Mouse (Mus musculus) stomach, embryonic 14.5 days (tissue): ENCODE results near the gene Ak8. TPM values are rescaled to one million over a fixed set of nuclear protein-coding genes. Genes with fewer than 3 reads are reported as not detected.

Source experiments
- ATAC-seq: fragments of 200-750 bp; cut with Nextera tagmentation; 2 replicates; pipeline ENCODE4 v1.8.0; 2017; ENCODE audit warnings: low read depth, moderate TSS enrichment; ENCODE audit not compliant: insufficient number of reproducible peaks, insufficient read depth, low FRiP score
- H3K27ac ChIP-seq: fragments of 300-500 bp; sonication (generic); 2 replicates; pipeline ENCODE4 v1.5.1; 2014; ENCODE audit warnings: mild to moderate bottlenecking, low read length, moderate library complexity, mixed read lengths
- H3K27me3 ChIP-seq: fragments of 300-500 bp; sonication (generic); 2 replicates; pipeline ENCODE4 v1.6.1; 2014; ENCODE audit warnings: low read length, control low read depth, mixed read lengths; ENCODE audit not compliant: control insufficient read depth, insufficient read depth
- H3K36me3 ChIP-seq: fragments of 300-500 bp; sonication (generic); 2 replicates; pipeline ENCODE4 v1.6.1; 2014; ENCODE audit warnings: mild to moderate bottlenecking, control low read depth, low read length, moderate library complexity, mixed read lengths; ENCODE audit not compliant: control insufficient read depth, insufficient read depth
- H3K4me1 ChIP-seq: fragments of 300-500 bp; sonication (generic); 2 replicates; pipeline ENCODE4 v1.6.1; 2014; ENCODE audit warnings: low read length, control low read depth, mixed read lengths; ENCODE audit not compliant: control insufficient read depth, insufficient read depth
- H3K4me2 ChIP-seq: fragments of 300-500 bp; sonication (generic); replicated peaks from 2 replicates; pipeline ENCODE4 v1.6.1; 2014; ENCODE audit warnings: low read depth, low read length, control low read depth
- H3K4me3 ChIP-seq: fragments of 300-500 bp; sonication (generic); 2 replicates; pipeline ENCODE4 v1.5.1; 2014; ENCODE audit warnings: low read depth, low read length, control low read depth
- H3K9ac ChIP-seq: fragments of 300-500 bp; sonication (generic); replicated peaks from 2 replicates; pipeline ENCODE4 v1.6.1; 2014; ENCODE audit warnings: low read depth, mild to moderate bottlenecking, control low read depth, low read length, moderate library complexity, mixed read lengths
- H3K9me3 ChIP-seq: fragments of 300-500 bp; sonication (generic); 2 replicates; pipeline ENCODE4 v1.6.1; 2016; ENCODE audit warnings: low read depth, low read length, control low read depth; ENCODE audit not compliant: control insufficient read depth
- WGBS: fragments of 180-500 bp; shearing (Covaris S2); extraction: QIAGEN DNeasy Blood & Tissue Kit; methylation state at CpG from one replicate; pipeline ENCODE4 v1.1.7; 2014; 5-methylcytosine and 5-hydroxymethylcytosine counted together
- polyA plus RNA-seq: library from polyadenylated mRNA; unstranded; fragments of >200 nt; fragmentation: Nextera tagmentation; extraction: Ambion mirVana; gene quantifications from 2 replicates; pipeline ENCODE4 v1.2.1, GENCODE M21; 2014

The Ak8 gene
- polyA plus RNA-seq, 1 experiment from 2014 or later: 0.42 TPM

GRCm38 (mm10) chr2:28767041-28767440 is 67.1 kb downstream of the Ak8 start:
- Histone ChIP-seq H3K36me3 (no peaks in the 10 kb centered on the region), H3K9ac (no peak overlapping the region), H3K4me1 (no peaks in the 10 kb centered on the region), H3K4me2 (no peak overlapping the region), H3K27me3 (no peaks in the 10 kb centered on the region), H3K4me3 (no peak overlapping the region), H3K9me3 (no peaks in the 10 kb centered on the region), H3K27ac (no peak overlapping the region)
- 75% methylated on average over 2 of the region's 2 CpGs for WGBS
- ATAC-seq: no peak

- Histone ChIP-seq H3K4me2 (peak overlapping the region; percentile 21; the same call in 1 of the 2 replicates), H3K9me3 (no peaks in the 10 kb centered on the region), H3K4me3 (no peak overlapping the region), H3K9ac (no peak overlapping the region), H3K27ac (peak overlapping the region; percentile 2; the same call in 1 of the 2 replicates), H3K4me1 (no peaks in the 10 kb centered on the region), H3K36me3 (no peaks in the 10 kb centered on the region), H3K27me3 (no peaks in the 10 kb centered on the region)
- 32% methylated on average over 5 of the region's 5 CpGs for whole genome bisulfite sequencing
- ATAC-seq: no peak
These were observed 70.7 kb downstream of the Ak8 start for GRCm38 (mm10) chr2:28770697-28771096.

- H3K27me3 ChIP-seq: no peaks in the 10 kb centered on the region
- no peak overlapping the region for H3K9ac ChIP-seq
- no peak overlapping the region for H3K27ac ChIP-seq
- no peaks in the 10 kb centered on the region for H3K4me1 ChIP-seq
- H3K9me3 ChIP-seq: no peaks in the 10 kb centered on the region
- no peaks in the 10 kb centered on the region for H3K36me3 ChIP-seq
- 51% methylated on average over 8 of the region's 8 CpGs for WGBS
- ATAC-seq: no peak
- no peak overlapping the region for H3K4me3 ChIP-seq
- H3K4me2 ChIP-seq: no peak overlapping the region
These were observed 74.1 kb downstream of the Ak8 start for GRCm38 (mm10) chr2:28774073-28774472.

- Histone ChIP-seq H3K27me3 (no peaks in the 10 kb centered on the region), H3K4me2 (no peak overlapping the region), H3K4me3 (no peak overlapping the region), H3K4me1 (no peaks in the 10 kb centered on the region), H3K9ac (no peak overlapping the region), H3K9me3 (no peaks in the 10 kb centered on the region), H3K27ac (no peak overlapping the region), H3K36me3 (no peaks in the 10 kb centered on the region)
- 67% methylated on average over 2 of the region's 2 CpGs for WGBS
- ATAC-seq: no peak
These were observed 76.8 kb downstream of the Ak8 start for GRCm38 (mm10) chr2:28776728-28777127.

GRCm38 (mm10) chr2:28780001-28780782 is 80.2 kb downstream of the Ak8 start:
- 63% methylated on average over 16 of the region's 16 CpGs for WGBS

GRCm38 (mm10) chr2:28781310-28781709 is 81.3 kb downstream of the Ak8 start:
- Histone ChIP-seq H3K9me3 (no peaks in the 10 kb centered on the region), H3K4me3 (no peak overlapping the region), H3K36me3 (no peaks in the 10 kb centered on the region), H3K9ac (no peak overlapping the region), H3K4me2 (no peak overlapping the region), H3K4me1 (no peaks in the 10 kb centered on the region), H3K27me3 (no peaks in the 10 kb centered on the region), H3K27ac (no peak overlapping the region)
- 84% methylated on average over 4 of the region's 4 CpGs for WGBS
- ATAC-seq: no peak

More at GRCm38 (mm10) chr2:28780001-28780782, 80.2 kb downstream of the Ak8 start:
- no peak overlapping the region for H3K9ac ChIP-seq
- H3K4me3 ChIP-seq: no peak overlapping the region
- H3K9me3 ChIP-seq: no peaks in the 10 kb centered on the region
- no peaks in the 10 kb centered on the region for H3K4me1 ChIP-seq
- ATAC-seq: no peak
- no peaks in the 10 kb centered on the region for H3K36me3 ChIP-seq
- H3K4me2 ChIP-seq: no peak overlapping the region
- H3K27me3 ChIP-seq: no peaks in the 10 kb centered on the region
- H3K27ac ChIP-seq: no peak overlapping the region

- no peaks in the 10 kb centered on the region for H3K4me1 ChIP-seq
- no peak overlapping the region for H3K4me2 ChIP-seq
- WGBS: 72% methylated on average over 16 of the region's 16 CpGs
- H3K27me3 ChIP-seq: no peaks in the 10 kb centered on the region
- H3K27ac ChIP-seq: no peak overlapping the region
- H3K9ac ChIP-seq: no peak overlapping the region
- ATAC-seq: no peak
- H3K9me3 ChIP-seq: no peaks in the 10 kb centered on the region
- H3K36me3 ChIP-seq: no peaks in the 10 kb centered on the region
- no peak overlapping the region for H3K4me3 ChIP-seq
These were observed 86.5 kb downstream of the Ak8 start for GRCm38 (mm10) chr2:28786355-28787066.

GRCm38 (mm10) chr2:28787067-28787619 is 87.2 kb downstream of the Ak8 start:
- Histone ChIP-seq H3K4me1 (no peaks in the 10 kb centered on the region), H3K27ac (no peak overlapping the region), H3K9me3 (no peaks in the 10 kb centered on the region), H3K4me3 (no peak overlapping the region), H3K27me3 (no peaks in the 10 kb centered on the region), H3K4me2 (no peak overlapping the region), H3K9ac (no peak overlapping the region), H3K36me3 (no peaks in the 10 kb centered on the region)
- no peak for ATAC-seq
- WGBS: 78% methylated on average over 6 of the region's 6 CpGs
